Mouse (Mus musculus) granulocyte monocyte progenitor cell, adult 5-6 weeks (primary cell): ENCODE measurements around the gene Dolk. TPM values are rescaled to one million over a fixed set of nuclear protein-coding genes. Genes with fewer than 3 reads are reported as not detected.

Source experiments
- ATAC-seq: replicated peaks from 2 replicates; pipeline ENCODE4 v1.8.0; 2016; ENCODE audit warnings: mild to moderate bottlenecking, moderate TSS enrichment, inconsistent platforms; ENCODE audit not compliant: poor library complexity, severe bottlenecking
- total RNA-seq, 2 experiments: library from RNA; stranded (forward) in 1 of 2; stranded (reverse) in 1 of 2; fragments of 200-712, 200-1000 nt in 1 of 2; fragments of >200 nt in 1 of 2; fragmentation: Nextera tagmentation in 1 of 2; gene quantifications; 2 replicates each; pipeline ENCODE4 v1.2.3; 2014 to 2017

The Dolk gene
- total RNA-seq, 2 experiments from 2014 or later, result 7.5 to 12.1 TPM

- ATAC-seq, result peak; percentile 19; the same call in 1 of the 2 replicates
These were observed 16.7 kb downstream of the Dolk start for GRCm38 (mm10) chr2:30269241-30269990.

- no peak for ATAC-seq
These were observed 17.8 kb downstream of the Dolk start for GRCm38 (mm10) chr2:30268371-30268770.

- ATAC-seq, result no peak
These were observed 18.7 kb downstream of the Dolk start for GRCm38 (mm10) chr2:30267466-30267865.

GRCm38 (mm10) chr2:30266392-30266941, 19.7 kb downstream of the Dolk start:
- ATAC-seq, result no peak

GRCm38 (mm10) chr2:30265767-30266253, 20.3 kb downstream of the Dolk start, which contains the start of gene Phyhd1:
Gene Phyhd1 (plus strand): TSS chr2:30266203.
- no peak for ATAC-seq

GRCm38 (mm10) chr2:30264671-30265519, 21.2 kb downstream of the Dolk start:
- ATAC-seq, result no peak

GRCm38 (mm10) chr2:30263811-30264210, 22.3 kb downstream of the Dolk start:
- no peak for ATAC-seq

- no peak for ATAC-seq
These were observed 23.2 kb downstream of the Dolk start for GRCm38 (mm10) chr2:30262840-30263441.

- ATAC-seq, result no peak
These were observed 24.0 kb downstream of the Dolk start for GRCm38 (mm10) chr2:30261921-30262839.

GRCm38 (mm10) chr2:30261064-30261736, 24.9 kb downstream of the Dolk start:
- ATAC-seq, result no peak

- no peak for ATAC-seq
These were observed 26.7 kb downstream of the Dolk start for GRCm38 (mm10) chr2:30259131-30260064.

GRCm38 (mm10) chr2:30258600-30258999, 27.5 kb downstream of the Dolk start:
- peak; percentile 34 for ATAC-seq

GRCm38 (mm10) chr2:30257699-30258460, 28.3 kb downstream of the Dolk start:
- peak; percentile 66 for ATAC-seq

- no peak for ATAC-seq
These were observed 29.4 kb downstream of the Dolk start for GRCm38 (mm10) chr2:30256616-30257350.

GRCm38 (mm10) chr2:30255631-30256395, 30.3 kb downstream of the Dolk start:
- ATAC-seq, result no peak

- no peak for ATAC-seq
These were observed 32.3 kb downstream of the Dolk start for GRCm38 (mm10) chr2:30253809-30254208.
